Mouse (Mus musculus): ENCODE data around the gene Mafb. TPM values are rescaled to one million over a fixed set of nuclear protein-coding genes. Genes with fewer than 3 reads are reported as not detected.

The Mafb gene
- 10 to 100 TPM; 13.1 to 13.7 TPM for total RNA-seq (2021)

DNA sequence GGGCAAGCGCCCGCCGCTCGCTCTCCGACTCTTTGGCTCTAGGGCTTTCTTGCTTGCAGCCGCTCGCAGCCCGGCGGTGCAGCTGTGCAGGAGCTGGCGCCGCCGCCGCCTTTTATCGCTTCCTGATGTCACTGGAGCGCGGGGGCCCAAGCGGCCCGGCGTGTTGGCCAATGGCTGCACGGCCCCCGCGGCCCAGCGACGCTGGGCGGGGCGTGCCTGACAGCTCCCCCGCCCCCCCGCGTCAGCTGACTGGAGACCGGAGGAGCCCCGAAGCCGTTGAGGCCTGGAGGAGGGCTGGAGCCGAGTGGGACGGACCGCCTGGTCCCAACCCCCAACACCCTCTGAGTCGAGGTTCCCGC is at the start of gene Mafb:
Gene Mafb, minus strand, starts transcription at position 86 of the 359 bp plus-strand sequence.
- DNase-seq (ENCODE audit: extremely low spot score in 1 of 2, low spot score in 1 of 2): peak; percentile 67 to 72

DNA sequence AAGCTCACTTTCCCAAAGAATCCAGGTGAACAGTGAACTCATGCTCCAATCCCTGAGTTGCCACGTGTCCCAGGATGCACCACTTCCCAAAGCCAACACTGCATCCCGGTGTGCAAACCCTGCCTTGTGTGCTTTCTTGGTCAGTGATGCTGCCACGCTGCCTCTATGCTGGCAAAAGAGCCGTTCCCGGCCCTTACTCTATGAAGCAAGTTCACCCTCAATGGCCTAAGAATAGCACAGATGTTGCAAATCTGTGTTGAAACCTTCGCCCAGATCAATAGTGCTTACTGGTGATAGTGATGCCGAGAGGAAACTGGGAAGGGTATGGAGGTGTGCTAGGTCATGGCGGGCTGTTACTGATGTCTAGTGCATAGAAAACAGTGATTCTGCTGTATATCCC is 48.3 kb upstream of the Mafb start:
- DNase-seq (ENCODE audit: extremely low spot score in 1 of 2, low spot score in 1 of 2): no peak

DNA sequence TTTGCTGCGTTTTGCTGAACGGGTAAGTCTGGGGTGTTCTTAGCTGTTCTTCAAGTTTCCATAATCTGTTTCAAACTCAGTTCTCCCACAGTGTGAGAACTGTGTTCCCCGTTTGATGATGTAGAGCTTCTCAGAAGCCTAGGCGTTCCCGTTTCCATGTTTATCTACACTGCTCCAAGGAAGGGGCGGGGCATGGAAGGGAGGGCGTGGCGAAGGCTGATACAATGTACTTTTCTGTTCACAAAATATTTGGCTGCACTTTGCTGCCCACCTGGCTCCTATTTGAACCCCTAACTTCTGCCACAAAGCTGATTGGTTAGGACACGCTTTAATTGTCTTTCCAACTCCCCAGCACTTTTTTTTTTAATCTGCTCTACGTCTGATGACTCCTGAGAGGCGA is 47.9 kb upstream of the Mafb start:
- no peak for DNase-seq (ENCODE audit: extremely low spot score in 1 of 2, low spot score in 1 of 2)

DNA sequence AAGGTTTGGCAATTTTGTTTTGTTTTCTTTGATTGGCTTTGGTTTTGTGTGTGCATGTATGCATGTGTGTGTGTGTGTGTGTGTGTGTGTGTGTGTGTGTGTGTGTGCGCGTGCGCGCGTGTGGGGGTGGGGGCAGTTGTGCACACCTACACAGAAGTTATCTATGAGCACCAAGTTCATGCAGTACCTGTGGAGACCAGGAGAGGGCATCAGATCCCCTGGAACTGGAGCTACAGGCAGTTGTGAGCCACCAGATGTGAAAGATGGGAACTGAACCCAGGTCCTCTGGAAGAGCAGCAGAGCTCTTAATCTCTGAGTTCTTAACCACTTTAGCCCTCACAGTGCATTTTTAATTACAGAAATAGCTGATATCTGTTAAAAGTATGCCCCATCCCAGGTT is 47.1 kb upstream of the Mafb start:
- DNase-seq (ENCODE audit: extremely low spot score in 1 of 2, low spot score in 1 of 2): no peak

DNA sequence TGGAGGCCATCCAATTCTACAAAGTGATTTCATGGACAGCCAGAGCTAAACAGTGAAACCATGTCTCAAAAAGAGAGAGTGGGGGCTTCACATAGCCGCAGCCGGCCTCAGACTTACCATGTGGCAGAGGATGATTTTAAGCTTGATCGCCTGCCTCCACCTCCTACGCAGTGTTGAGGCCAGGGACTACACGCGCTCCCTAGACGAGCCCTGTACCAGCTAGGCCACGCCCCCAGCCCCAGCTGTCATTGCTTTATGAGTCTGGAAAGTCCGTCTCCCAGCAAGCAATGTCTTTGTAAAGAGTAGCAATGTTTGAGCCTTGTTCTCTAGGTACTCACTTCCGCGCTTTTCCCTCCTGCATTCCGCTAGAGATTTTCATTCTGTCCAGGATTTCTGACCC is 46.2 kb upstream of the Mafb start:
- DNase-seq (ENCODE audit: extremely low spot score in 1 of 2, low spot score in 1 of 2): no peak

DNA sequence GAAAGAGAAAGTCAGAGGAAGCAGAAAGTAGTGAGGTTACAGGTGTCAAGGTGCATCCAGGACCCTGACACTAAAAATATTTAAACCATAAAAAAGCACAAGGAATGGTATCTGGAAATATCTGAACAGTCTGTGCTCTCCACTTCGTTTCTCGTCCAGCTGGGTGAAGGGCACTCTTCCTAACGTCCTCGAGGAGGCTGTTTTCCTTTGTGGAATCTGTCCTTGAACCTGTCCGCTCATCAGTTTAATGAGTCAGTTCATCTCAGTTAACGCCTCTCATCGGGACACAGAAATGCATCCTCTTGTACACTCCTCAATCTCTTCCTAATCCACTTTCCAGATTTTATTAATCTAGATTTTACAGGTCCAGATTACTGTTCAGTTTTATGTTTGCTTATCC is 44.6 kb upstream of the Mafb start:
- no peak for DNase-seq (ENCODE audit: extremely low spot score in 1 of 2, low spot score in 1 of 2)

DNA sequence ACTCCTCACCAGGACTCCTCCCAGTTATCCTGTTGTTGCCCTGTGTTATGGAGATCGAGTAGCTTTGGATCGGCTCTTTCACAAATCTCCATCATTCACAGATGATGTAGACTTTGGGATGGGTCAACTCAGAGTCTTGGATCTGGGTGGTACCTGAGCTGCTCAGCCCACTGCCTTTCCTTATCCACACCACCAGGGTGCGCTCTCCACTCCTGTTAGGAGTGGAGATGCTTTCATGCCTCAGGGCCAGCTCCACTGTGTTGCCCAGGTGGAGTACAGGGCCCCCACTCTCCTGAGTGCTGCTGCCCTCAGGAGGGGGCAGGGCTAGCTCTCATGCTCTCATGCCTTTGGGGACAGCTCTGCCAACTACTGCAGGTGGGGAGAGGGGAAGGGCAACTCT is 40.9 kb upstream of the Mafb start:
- no peak for DNase-seq (ENCODE audit: extremely low spot score in 1 of 2, low spot score in 1 of 2)

DNA sequence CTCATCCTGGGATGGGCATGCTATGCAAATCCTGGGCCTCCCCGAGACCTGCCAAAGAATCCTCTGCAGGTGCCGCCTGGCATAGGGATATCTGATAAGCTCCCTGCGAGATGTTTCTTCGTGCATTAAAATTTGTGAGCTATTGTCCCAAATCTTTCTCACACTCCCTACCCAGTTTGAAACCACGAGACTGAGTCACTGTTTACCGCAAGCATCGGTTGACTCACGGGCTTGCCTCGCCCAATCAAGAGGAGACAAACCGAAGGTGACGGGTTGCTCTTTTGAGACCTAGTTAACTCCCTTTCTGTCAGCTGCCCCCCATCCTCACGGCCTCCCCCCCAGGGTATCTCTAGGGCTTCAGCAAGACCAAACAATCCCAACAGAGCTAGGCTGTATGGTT is 30.9 kb upstream of the Mafb start:
- DNase-seq (ENCODE audit: extremely low spot score in 1 of 2, low spot score in 1 of 2): no peak

DNA sequence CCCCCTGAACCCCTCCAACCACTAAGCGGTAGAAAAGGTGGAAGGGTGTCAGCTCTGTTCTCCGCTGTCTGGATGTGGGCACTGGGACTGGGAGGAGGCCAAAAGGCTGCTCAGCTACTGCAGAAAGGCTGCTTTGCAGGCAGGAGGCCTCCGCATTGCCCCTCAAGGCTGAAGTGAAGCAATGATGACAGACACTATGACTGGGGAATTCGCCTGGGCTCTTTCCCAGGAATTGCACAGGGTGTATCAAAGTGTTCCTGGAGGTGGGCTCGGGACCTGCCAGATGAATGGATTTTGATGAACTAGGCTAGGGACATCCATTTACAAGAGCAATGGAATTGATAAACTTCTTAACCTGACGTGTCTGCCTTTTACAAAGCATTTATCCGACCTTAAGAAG is 27.9 kb upstream of the Mafb start:
- DNase-seq (ENCODE audit: extremely low spot score in 1 of 2, low spot score in 1 of 2): no peak

DNA sequence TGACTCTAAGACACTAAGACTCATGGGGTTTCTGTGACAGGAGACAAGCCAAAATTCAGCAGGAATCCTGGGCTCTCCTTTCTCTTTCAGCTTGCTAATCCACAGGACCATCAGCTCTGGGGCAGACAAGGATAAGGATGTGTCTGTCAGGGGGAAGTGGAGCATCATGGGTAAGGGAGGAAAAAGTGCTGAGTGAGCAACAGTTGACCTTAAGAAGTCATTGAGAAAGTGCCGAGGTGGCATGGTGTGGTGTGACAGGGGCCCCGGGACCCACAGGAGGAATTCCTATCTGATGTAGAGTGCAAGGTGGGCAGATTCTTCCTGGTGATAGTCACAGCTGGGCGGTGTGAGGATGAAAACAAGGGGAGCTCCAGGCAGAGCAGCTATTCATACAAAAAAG is 25.8 kb upstream of the Mafb start:
- no peak for DNase-seq (ENCODE audit: extremely low spot score in 1 of 2, low spot score in 1 of 2)

DNA sequence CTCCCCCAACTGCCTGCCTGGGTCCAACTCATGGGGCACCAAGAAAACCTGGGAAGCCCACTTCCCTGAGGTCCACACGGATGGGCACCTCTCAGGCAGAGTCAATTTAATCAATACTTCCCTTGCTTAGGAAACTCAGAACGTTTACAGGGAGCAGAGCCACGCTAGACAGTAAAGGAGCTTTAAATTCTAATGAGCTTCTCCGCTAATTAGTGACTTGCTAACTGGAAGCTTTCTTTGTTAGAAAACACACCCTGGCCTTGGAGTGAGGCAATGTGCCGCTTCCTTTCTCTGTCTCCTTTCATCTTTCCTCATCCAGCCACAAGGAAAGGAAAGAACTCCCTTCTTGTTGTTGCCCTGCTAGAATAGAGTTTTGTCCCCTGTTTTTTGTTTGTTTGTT is 21.7 kb upstream of the Mafb start:
- DNase-seq (ENCODE audit: extremely low spot score in 1 of 2, low spot score in 1 of 2): no peak

DNA sequence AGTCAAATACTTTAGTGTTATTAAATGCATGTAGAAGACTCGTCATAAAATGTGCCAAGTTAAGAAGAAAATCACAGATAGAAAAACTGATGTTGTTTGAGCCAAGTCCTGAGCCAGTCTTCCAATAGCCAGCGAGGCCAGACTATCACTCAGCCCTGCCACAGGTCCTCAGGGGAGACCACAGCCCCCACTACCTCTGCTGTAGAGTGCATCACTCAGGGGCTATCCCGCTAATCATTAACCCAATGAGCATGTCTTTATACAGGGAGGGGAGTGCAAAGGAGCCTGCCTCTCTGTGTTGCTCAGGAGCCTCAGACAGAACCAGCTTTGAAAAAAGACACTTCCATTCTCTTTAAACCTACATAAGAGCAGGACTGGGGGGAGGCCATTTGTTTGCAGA is 16.6 kb upstream of the Mafb start:
- DNase-seq (ENCODE audit: extremely low spot score in 1 of 2, low spot score in 1 of 2): no peak

DNA sequence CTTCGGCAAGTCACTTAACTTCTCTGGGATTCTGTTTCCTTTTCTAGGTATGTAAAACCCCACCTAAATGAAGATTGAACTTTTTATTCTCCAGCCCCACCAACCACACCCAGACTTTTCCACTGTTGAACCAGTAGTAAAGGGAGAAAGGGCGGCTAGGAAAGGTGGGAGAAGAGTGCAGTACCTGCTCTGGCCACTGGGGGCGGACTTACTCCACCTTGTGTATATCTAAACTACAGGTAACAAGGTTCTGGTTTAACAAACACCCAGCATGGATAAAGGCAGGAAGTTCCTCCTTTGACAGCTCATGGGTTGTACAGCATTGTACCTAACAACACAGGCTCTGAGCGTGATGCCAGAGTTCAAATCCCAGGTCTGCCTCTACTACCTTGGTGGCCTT is 11.4 kb upstream of the Mafb start:
- DNase-seq (ENCODE audit: extremely low spot score in 1 of 2, low spot score in 1 of 2): peak in 1 of 2 experiments; percentile 69

DNA sequence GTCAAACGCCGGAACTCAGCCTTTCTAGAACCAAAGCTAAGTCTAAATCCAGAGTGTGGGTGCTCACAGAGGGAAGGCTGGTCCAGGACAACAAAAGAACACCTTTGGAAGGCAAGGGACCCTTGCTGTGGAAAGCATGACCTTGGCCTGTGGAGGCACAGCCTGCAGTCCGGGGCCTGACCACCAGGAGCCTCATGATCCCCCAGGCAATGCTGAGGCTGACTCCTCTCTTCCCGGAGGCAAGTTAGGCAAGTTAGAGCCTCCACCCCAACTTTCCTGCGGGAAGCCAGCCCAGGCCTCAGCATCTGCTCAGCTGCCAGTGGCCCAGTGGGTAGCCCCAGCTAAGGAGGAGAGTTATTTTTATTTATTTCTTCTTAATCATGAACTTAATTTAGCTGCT is 9.4 kb upstream of the Mafb start:
- DNase-seq (ENCODE audit: extremely low spot score in 1 of 2, low spot score in 1 of 2): no peak

DNA sequence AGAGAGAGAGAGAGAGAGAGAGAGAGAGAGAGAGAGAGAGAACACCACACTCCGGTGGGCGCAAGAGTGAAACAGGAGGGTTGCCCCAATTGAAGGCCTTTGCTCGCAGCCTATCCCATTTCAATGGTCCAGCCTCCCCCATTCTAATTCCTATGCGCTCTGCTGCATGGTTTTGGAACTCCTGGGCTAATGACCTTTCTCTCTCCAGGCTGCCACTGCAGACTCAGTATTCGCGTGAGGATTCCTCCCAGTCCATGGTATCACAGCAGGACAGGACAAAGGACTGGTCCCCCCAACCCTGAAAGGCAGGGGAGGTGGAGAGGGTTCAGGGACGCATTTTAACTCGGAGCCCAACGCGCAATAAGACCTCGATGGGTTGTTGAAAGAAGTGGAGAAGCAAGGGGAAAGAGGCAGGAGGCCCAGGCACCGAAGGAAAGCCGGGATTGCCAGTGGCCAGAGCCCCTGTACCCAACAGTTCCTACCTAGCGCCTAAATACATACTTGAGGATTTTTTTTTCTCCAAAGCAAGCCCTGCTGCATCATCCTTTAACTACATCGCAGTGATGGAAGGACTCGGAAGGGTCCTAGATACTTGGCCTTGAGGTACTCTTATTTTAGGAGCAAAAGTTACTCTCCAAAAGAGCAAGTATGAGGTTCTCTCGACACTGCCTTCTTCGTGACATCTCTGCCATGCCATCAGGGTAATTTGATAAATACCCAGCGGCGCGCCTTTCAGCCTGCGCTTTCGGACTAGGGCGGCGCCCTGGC is 3.0 kb upstream of the Mafb start:
- no peak for DNase-seq (ENCODE audit: extremely low spot score in 1 of 2, low spot score in 1 of 2)

DNA sequence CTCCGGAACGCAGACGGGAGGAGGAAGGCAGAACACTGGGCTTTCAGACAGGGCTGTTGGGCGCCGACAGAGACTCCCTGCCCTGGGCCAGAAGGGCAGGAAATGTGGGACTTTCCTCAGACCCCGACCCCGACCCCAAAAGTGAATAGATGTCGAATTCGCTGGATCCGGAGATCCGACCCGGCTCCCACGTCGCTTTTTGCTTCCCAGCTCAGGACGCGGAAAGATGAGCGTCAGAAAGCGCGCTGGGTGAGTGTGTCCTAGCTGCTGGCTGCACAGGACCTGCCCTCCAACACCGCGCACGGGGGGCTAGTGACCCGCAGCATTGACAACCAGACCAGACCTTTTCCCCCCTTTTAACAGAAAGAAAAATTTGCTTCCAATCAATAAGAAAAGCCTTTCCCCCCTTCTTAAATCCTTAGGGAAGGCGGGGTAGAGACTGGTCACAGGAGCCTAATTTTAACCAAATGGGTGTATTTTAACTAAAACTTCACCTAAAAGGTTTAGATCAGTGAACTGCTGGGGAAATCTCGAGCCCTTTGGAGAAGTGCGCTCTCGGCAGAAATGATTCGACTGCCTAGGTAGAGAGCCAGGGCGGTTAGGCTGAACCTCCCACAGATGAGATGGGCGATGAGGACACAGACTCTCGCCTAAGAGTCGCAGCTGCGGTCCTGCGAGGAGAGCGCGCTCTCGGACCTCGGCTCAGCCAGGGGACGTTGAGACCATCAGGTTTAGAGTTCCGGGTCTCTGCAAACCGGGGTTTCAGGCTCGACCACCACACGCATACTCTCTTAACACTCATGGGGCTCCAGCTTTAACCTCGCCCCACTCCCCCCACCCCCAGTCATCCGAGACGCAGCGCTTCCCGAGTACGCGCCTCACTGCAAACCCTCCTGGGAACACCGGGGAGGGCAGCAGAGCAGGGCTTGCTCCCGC is 1.8 kb upstream of the Mafb start:
- DNase-seq (ENCODE audit: extremely low spot score in 1 of 2, low spot score in 1 of 2): no peak

DNA sequence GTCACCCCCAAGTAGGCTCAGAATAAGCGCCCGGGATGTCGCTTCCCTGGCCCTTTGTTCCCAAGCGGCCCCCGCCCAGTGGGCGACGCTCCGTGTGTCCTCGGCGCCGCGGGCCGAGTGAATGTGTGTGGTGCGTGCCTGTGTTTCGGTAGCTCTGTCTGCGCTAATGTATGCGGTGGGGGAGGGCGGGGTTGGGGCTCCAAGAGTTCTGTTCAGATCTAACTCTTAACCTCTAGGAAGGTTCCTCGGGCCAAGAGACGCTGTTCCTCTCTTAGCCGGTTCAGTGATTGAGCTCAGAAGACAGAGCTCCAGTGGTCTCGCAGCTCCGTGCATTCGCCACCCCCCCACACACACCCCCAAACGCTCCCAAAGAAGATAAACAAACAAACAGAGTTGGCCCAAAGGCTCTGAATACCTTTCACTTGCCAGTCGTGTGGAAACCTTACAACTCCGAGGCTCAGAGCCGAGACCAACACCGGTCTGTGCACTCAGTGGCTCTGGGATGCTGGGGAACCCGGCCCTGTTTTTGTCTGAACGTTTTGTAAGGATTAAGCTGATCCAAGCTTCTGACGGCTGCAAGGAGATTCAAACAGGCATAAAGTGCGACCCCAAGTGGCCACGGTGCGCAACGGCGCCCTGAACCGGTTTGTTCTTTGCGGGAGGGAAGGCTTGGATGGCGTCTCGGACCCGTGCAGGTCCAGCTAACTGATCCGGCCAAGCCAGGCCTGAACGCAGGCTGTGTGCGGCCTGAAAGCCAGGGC is 763 bp upstream of the Mafb start:
- DNase-seq (ENCODE audit: extremely low spot score in 1 of 2, low spot score in 1 of 2): peak; percentile 86 to 97

DNA sequence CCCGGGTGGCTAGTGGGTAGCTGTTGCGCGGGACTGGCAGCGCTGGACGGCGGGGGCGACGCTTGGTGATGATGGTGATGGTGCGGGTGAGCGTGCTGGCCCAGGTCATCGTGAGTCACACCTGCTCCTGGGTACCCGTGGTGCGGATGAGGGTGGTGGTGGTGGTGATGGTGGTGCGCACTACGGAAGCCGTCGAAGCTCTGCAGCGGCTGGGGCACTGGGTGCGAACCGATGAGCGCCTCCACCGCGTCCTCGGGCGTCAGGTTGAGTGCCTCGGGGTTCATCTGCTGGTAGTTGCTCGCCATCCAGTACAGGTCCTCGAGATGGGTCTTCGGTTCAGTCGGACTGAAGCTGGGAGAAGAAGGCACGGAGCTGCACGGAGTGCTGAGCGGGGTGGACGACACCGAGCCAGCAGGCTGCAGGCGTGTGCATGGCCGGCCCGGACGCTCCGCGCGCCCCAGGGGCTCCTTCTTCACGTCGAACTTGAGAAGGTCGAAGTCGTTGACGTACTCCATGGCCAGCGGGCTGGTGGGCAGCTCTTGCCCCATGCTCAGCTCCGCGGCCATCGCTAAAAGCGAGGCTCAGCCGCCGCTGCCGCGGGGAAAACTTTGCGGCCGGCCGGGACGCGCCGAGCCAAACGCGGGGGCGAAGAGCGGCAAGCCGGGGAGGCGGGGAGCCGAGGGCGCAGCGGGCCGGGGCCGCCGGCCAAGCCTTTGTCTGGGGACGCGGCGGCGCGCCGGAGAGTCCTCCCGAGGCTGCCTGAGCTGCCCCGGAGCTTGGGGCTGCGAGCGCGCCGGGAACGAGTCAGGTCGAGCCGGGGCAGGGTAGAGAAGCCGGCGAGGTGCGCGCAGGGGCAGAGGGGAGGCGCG is 520 bp downstream of the Mafb start:
- no peak for DNase-seq (ENCODE audit: extremely low spot score in 1 of 2, low spot score in 1 of 2)

DNA sequence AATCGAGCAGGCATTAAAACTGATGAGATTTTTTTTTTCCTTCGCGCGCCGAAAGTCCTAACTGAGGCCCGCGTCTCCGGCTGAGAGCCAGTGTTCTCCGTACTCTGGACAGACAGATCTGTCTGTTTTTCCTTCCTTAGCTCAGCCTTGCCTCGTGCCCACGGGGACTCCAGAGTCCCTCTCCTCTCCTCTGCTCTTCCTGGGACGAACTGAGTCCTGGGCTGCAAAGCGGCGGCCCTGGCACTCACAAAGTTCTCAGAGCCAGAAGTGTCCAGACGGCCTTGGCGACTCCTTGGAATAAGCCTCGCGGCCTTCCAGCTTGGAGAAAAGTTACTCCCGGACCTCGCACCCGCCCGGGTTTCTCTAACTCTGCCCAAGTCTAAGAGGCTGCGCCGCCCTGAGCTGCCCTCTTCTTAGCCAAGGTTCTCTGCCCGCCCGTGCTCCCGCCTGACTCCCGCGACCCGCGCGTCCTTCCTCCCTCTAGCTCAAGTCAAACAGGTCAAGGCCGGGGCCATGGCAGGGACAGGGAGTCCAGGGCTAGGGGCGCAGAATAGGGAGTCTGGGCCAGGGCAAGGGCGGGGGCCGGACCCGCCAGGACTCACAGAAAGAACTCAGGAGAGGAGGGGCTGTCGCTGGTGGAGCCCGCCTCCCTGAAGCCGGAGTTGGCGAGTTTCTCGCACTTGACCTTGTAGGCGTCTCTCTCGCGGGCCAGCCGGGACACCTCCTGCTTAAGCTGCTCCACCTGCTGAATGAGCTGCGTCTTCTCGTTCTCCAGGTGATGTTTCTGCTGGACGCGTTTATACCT is 1.6 kb downstream of the Mafb start:
- DNase-seq (ENCODE audit: extremely low spot score in 1 of 2, low spot score in 1 of 2): no peak
